In the genomic region with DNA sequence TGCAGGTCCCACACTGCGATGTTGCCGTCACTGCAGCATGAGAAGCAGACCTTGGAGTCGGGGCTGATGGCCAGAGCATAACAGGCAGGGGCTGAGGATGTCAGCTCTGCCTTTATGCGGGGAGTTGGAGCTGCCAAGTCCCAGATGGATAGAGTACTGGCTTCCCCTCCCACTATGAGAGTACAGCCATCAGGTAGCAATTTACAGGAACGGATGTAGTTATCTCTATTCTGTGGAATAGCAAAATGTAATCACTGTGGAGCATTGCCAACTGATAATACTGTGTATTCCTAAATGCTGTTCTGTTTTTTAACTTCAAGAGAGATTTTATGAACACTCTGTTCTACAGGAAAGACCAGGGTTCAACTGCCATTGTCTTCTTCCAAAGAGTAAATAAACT, we compare ENCODE assay signal across 23 mouse cellular contexts.
DNase-seq lines count a peak whose midpoint lies in the region; ATAC-seq and TF ChIP-seq lines count a peak whose summit lies in the region.
"Had no signal": no experiment of that assay in that cellular context is flagged by ENCODE, and none has a peak within 500 bp of the region (broad histone marks: within the 10 kb centered on the region; RNA-seq: fewer than 3 reads in every experiment).

No protein-coding gene starts in this region.

- no peak for TF ChIP-seq POLR2A in testis, adult 2 months (IDR thresholded peaks at IDR 0.05; ENCODE audit: control insufficient read depth, low read depth, low read length)

- TF ChIP-seq CTCF in testis, adult 2 months (IDR thresholded peaks at IDR 0.05; ENCODE audit: control insufficient read depth, insufficient read depth, insufficient replicate concordance, low read depth, low read length) = no peak

- no peak overlapping the region for H3K27ac ChIP-seq in forebrain, embryonic 15.5 days (replicated peaks)
- no peak overlapping the region for H3K27ac ChIP-seq in forebrain, embryonic 11.5 days (ENCODE audit: low read depth, low read length)
- no peak overlapping the region for H3K27ac ChIP-seq in heart, embryonic 15.5 days
- peak overlapping the region; percentile 5; the same call in 1 of the 2 replicates for H3K27ac ChIP-seq in testis, adult 2 months (ENCODE audit: control insufficient read depth, insufficient read depth, low read depth, low read length)
- H3K27ac ChIP-seq: embryonic facial prominence, embryonic 15.5 days; gastrocnemius, adult 2 months; hindbrain, embryonic 13.5 days; left cerebral cortex, adult 2 months; limb, embryonic 10.5 days; liver, embryonic 13.5 days; midbrain, embryonic 10.5 days had no signal

- H3K9me3 ChIP-seq in forebrain, embryonic 15.5 days = no peaks in the 10 kb centered on the region
- H3K9me3 ChIP-seq in forebrain, embryonic 11.5 days (ENCODE audit: control insufficient read depth, low read length) = no peaks in the 10 kb centered on the region
- no peaks in the 10 kb centered on the region for H3K9me3 ChIP-seq in heart, embryonic 15.5 days (replicated peaks)
- H3K9me3 ChIP-seq: embryonic facial prominence, embryonic 15.5 days; hindbrain, embryonic 13.5 days; limb, embryonic 10.5 days; liver, embryonic 13.5 days; midbrain, embryonic 10.5 days had no signal

- no peak for DNase-seq in forebrain, embryonic 11.5 days (ENCODE audit: low spot score)
- no peak for DNase-seq in heart, postnatal 4 days
- DNase-seq in testis, postnatal 10 days (ENCODE audit: low spot score) = no peak
- no peak for DNase-seq in cerebellum, adult 8-10 months
- no peak for DNase-seq in thymus, postnatal 0 days (ENCODE audit: low spot score)
- DNase-seq: adrenal gland, postnatal 10 days; cerebellum, postnatal 14 days; gastrocnemius, adult 2 months; kidney, adult 9 months; kidney, postnatal 25 days; liver, embryonic 13.5 days; right cerebral cortex, postnatal 14 days; thymus, postnatal 36 days had no signal

- peaks cover 39% of the 10 kb centered on the region for H3K36me3 ChIP-seq in forebrain, embryonic 15.5 days
- peaks cover 10% of the 10 kb centered on the region; the same call in 1 of the 2 replicates for H3K36me3 ChIP-seq in forebrain, embryonic 11.5 days (ENCODE audit: control insufficient read depth, insufficient read depth, low read length)
- 0 out of 2 replicates have a peak, but pooled peaks cover 4% of the 10 kb centered on the region for H3K36me3 ChIP-seq in heart, embryonic 15.5 days
- H3K36me3 ChIP-seq in testis, adult 2 months (ENCODE audit: control insufficient read depth, insufficient read depth, low read length) = no peaks in the 10 kb centered on the region; the same call in 1 of the 2 replicates

- H3K4me1 ChIP-seq in forebrain, embryonic 15.5 days = no peaks in the 10 kb centered on the region
- H3K4me1 ChIP-seq in forebrain, embryonic 11.5 days (replicated peaks; ENCODE audit: control insufficient read depth, insufficient read depth, low read length) = no peaks in the 10 kb centered on the region
- no peaks in the 10 kb centered on the region; the same call in 1 of the 2 replicates for H3K4me1 ChIP-seq in heart, embryonic 15.5 days (replicated peaks)
- peaks cover 2% of the 10 kb centered on the region for H3K4me1 ChIP-seq in testis, adult 2 months (ENCODE audit: control insufficient read depth, insufficient read depth, low read length)
- H3K4me1 ChIP-seq: embryonic facial prominence, embryonic 15.5 days; hindbrain, embryonic 13.5 days; limb, embryonic 10.5 days had no signal

- WGBS in forebrain, embryonic 15.5 days = 82% methylated on average over 5 of the region's 5 CpGs
- 89% methylated on average over 5 of the region's 5 CpGs for WGBS in forebrain, embryonic 11.5 days
- 36% methylated on average over 5 of the region's 5 CpGs for WGBS in heart, embryonic 15.5 days

- no peak overlapping the region for H3K4me2 ChIP-seq in forebrain, embryonic 15.5 days (replicated peaks)
- H3K4me2 ChIP-seq in forebrain, embryonic 11.5 days (ENCODE audit: low read depth, low read length, severe bottlenecking) = no peak overlapping the region
- H3K4me2 ChIP-seq in heart, embryonic 15.5 days = no peak overlapping the region
- H3K4me2 ChIP-seq: embryonic facial prominence, embryonic 15.5 days; hindbrain, embryonic 13.5 days; liver, embryonic 13.5 days had no signal

- peak; percentile 43; the same call in 1 of the 2 replicates for ATAC-seq in forebrain, embryonic 15.5 days (replicated peaks)
- no peak for ATAC-seq in forebrain, embryonic 11.5 days (replicated peaks; ENCODE audit: low FRiP score)
- peak; percentile 44; the same call in 1 of the 2 replicates for ATAC-seq in heart, embryonic 15.5 days (replicated peaks; ENCODE audit: insufficient number of reproducible peaks, insufficient read depth, low FRiP score, low read depth)
- ATAC-seq: CD4-positive, CD25-positive, alpha-beta regulatory T cell, adult 4 months; Patski had no signal

- H3K9ac ChIP-seq in forebrain, embryonic 15.5 days (replicated peaks) = no peak overlapping the region
- H3K9ac ChIP-seq in forebrain, embryonic 11.5 days (ENCODE audit: low read length) = no peak overlapping the region
- H3K9ac ChIP-seq in heart, embryonic 15.5 days = no peak overlapping the region
- H3K9ac ChIP-seq: embryonic facial prominence, embryonic 15.5 days; hindbrain, embryonic 13.5 days; liver, embryonic 13.5 days had no signal

- no peaks in the 10 kb centered on the region for H3K27me3 ChIP-seq in forebrain, embryonic 15.5 days
- H3K27me3 ChIP-seq in forebrain, embryonic 11.5 days (ENCODE audit: control insufficient read depth, insufficient read depth, low read length) = no peaks in the 10 kb centered on the region
- H3K27me3 ChIP-seq in heart, embryonic 15.5 days = no peaks in the 10 kb centered on the region
- H3K27me3 ChIP-seq in testis, adult 2 months (ENCODE audit: control insufficient read depth, insufficient read depth, low read length) = no peaks in the 10 kb centered on the region
- H3K27me3 ChIP-seq: embryonic facial prominence, embryonic 15.5 days; hindbrain, embryonic 13.5 days; liver, embryonic 13.5 days; Patski had no signal

- no peak overlapping the region for H3K4me3 ChIP-seq in forebrain, embryonic 15.5 days
- no peak overlapping the region for H3K4me3 ChIP-seq in forebrain, embryonic 11.5 days (ENCODE audit: low read depth, low read length)
- H3K4me3 ChIP-seq in heart, embryonic 15.5 days = no peak overlapping the region
- no peak overlapping the region for H3K4me3 ChIP-seq in testis, adult 2 months (ENCODE audit: control insufficient read depth, low read depth, low read length)
- H3K4me3 ChIP-seq: embryonic facial prominence, embryonic 15.5 days; gastrocnemius, adult 2 months; hindbrain, embryonic 13.5 days; left cerebral cortex, adult 2 months; limb, embryonic 10.5 days; liver, embryonic 13.5 days; midbrain, embryonic 10.5 days had no signal
